Mouse (Mus musculus): ENCODE measurements at regions not wholly inside any gene's neighbourhood (a gene's known extent, or its start where the extent isn't known, plus 50 kb on each side); places are given as distances from the start of the nearest gene placed in this dataset.

DNA sequence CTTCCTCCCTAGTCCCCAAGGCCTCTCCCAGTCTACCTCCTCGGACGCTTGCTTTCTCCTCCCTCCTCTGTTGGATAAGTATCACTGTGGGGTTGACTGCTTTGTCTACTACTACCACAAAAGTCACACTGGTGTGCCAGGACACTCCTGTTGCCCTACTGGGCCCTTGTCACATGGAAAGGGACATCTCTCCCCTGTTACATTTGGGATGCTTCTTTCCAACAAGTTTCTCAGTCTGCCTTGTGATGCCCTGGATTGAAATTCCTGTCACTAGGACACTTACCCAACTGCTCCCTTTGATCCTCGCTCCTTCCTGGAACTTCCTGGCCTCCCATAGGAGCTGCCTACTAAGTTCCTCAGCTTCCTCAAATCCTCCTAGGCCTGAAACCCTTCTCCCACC lies 501.9 kb upstream of the Nox3 start:
- DNase-seq (ENCODE audit: low spot score), result no peak

DNA sequence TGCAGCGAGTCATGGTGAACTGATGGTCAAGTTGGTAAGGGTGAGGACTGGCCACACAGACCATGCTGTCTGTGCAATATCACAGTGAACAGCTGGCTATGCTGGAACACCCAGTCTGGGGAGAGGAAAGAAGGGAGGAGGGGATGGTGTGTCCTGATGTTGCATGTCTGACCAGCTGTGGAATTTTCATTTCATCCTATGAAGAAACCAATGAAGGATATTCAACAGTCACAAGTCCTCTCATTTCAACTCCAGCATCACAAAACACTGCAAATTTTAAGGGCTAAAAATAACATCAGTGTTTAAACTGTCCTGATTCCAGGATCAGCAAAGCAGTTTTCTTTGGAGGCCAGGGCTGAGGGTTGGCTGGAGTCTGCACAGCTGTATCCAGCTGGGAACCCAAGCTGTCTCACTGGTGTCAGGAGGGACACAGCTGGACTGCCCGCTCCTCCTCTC lies 503.7 kb upstream of the Nox3 start:
- DNase-seq (ENCODE audit: low spot score), result no peak

DNA sequence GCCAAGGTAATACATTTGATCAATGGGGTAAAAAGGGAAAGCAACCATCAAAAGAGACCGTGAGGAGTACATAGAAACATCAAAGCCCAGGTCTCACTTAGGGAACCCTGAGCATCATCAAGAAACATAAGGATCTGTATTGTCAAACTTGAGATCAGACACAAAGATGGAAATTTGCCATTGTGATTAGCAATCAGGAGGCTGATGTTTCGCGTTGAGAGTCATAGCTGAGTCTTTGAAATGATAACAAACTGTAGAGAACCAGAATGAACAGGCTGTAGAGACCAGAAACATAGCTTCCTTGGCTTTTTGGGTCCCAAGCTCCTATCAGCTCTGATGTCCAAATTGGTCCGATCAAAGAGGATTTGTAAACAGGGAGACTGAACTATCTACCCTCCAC lies 505.2 kb upstream of the Nox3 start:
- DNase-seq (ENCODE audit: low spot score), result no peak

- DNase-seq (ENCODE audit: low spot score), result no peak
Observed at GRCm38 (mm10) chr17:4208142-4208925, 512.3 kb upstream of the Nox3 start.

GRCm38 (mm10) chr17:4209650-4210049 lies 513.6 kb upstream of the Nox3 start:
- DNase-seq (ENCODE audit: low spot score), result no peak

DNA sequence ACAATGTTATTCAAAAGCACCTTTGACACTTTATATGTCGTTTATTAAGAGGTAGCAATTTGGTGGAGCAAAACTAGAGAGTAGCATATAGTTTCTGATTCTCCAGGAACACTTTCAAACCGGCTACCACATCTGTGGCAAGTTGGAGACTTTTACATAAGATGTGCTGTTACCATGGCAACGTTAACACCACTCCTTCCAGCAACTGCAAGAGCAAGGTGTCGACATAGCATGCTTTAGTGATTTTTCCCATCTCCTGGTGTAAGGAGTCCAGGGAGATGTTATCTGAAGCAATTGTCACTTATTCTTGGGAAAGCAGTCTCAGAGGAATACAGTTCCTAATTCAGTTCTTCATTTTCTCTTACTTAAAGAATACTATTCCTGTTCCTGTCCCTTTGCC lies 516.5 kb upstream of the Nox3 start:
- no peak for DNase-seq (ENCODE audit: low spot score)

DNA sequence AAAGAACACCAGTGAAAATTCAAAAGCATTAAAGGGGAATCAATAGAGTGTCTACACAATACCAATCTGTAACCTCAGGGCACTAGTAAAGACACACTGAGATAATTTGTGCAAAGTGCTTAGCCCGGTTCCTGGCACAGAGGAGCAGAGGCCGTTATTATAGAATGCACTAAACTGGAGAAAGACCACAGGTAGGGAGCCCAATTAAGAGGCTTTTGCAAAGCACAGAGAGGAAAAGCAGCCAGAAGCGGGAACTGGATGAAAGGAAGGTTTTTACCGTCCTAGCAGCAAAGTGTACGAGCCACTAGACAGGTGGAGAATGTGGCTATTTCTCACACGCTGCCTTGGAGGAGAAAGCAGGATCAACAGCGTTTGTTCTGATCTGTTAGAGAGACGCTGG lies 518.9 kb upstream of the Nox3 start:
- no peak for DNase-seq (ENCODE audit: low spot score)

DNA sequence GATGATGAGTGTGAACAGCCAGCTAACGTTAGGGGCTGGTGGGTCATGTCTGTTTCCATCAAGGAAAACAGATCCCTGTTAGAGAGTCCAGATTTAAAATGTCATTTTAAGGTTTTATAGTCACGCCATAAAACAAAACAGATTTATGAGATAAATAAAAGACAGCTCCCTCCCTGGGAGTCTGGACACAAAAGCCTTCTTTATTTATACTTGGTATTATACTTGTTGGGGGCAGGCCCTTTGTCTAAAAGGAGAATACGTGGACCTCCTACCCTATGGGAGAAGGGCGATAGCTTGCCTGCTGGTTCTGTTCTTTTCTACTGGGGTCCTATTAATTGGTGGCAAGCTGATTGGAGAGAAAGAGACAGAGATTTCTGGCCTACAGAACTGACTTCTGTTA lies 520.1 kb upstream of the Nox3 start:
- DNase-seq (ENCODE audit: low spot score), result no peak

DNA sequence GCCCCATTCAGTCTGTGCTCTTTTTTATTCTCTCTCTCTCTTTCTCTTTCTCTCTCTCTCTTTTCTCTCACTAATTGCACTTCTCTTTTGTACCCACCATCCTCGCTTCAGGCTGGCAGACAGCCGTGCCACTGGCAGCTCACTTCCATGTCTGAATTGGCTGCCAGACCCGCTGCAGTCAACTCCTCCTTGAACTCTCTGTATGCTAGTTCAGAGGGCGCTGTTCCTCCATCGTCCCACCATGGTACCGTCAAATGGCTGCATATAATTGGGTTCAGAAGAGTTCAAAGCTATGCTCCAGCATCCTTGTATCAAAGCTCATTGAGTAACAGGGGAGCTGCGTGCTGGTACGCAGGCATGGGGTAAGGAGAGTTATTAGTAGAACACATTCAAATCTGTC lies 520.7 kb upstream of the Nox3 start:
- no peak for DNase-seq (ENCODE audit: low spot score)

GRCm38 (mm10) chr17:4220661-4221360 lies 524.8 kb upstream of the Nox3 start:
- DNase-seq (ENCODE audit: low spot score), result no peak

DNA sequence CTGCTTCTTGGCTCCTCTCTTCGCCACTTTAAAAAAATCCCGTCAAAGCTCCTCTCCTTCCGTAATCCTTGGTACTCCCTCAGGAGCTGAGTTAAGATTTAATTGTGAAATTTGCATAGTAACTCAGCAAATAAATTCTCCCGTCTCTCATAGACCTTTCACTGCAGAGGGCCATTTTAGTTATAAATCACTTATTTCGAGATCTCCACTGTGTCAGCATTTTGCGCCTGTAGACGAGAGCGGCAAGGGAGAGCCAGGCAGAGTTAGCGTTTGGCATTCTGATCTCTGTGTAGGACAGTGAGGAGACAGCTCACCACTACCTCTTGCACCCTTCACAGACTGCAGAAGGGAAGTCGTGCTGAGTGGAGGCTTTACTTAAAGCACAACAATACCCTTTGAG lies 531.8 kb upstream of the Nox3 start:
- DNase-seq (ENCODE audit: low spot score), result no peak

- DNase-seq (ENCODE audit: low spot score), result no peak
Observed at GRCm38 (mm10) chr17:4229969-4230368, 533.9 kb upstream of the Nox3 start.

DNA sequence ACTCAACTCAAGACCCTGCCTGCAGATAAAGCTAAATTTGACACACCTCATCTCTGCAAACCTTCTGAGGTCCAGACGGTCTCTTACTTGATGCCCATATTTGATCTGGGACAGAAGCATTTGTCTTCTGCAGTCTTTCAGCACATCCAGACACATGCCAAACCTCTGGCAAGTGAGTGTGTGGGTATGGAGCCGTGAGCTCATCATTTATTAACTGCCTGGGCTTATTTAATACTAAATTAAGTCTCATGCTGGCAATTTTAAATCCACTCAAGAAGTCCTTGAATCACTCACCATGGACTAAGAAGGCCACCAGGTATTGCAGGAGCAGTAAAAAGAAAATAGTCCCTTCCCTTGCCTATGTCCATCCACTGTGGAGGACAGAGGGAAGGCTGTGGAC lies 554.4 kb upstream of the Nox3 start:
- no peak for DNase-seq (ENCODE audit: low spot score)

GRCm38 (mm10) chr17:4265471-4265870 lies 569.4 kb upstream of the Nox3 start:
- no peak for DNase-seq (ENCODE audit: low spot score)

DNA sequence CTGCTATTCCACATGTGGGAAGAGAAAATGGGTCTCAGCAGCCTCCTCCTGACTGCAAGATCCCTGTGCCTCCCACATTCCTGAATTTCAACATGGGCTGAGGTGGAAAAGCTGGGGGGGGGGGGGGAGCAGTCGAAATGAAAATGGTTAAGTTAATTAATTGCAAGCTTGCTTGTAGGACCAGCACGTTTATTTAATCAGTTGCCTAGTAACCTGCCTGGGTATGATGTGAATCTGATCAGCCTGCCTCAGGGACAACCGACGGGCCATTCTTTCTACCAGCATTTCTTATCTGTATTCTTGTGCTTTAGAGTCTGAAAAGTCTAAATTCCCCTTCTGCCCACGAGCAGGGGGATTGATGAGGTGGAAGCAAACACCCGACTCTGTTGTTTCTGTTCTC lies 569.9 kb upstream of the Nox3 start:
- no peak for DNase-seq (ENCODE audit: low spot score)

GRCm38 (mm10) chr17:4266487-4266886 lies 570.4 kb upstream of the Nox3 start:
- DNase-seq (ENCODE audit: low spot score), result no peak

GRCm38 (mm10) chr17:4268380-4268779 lies 572.3 kb upstream of the Nox3 start:
- no peak for DNase-seq (ENCODE audit: low spot score)

DNA sequence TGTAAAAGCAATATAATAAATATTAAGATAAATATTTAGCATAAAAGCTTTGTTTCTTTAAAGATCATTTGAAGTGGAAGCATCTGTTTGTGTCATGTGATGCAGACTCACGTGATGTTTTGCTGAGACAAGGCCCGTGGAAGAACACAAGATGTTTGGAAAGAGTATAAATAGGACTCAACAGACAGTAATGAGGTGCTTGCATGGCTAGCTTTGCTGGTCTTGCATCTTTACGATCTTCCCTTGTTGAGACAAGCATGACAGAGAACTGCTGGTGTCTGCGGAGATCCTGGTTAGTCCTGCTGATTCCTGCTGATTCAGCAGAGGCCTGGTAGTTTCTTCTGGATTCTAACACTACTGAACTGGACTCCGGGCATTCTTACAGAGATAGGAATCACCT lies 576.4 kb upstream of the Nox3 start:
- no peak for DNase-seq (ENCODE audit: low spot score)

GRCm38 (mm10) chr17:4276722-4277121 lies 580.7 kb upstream of the Nox3 start:
- DNase-seq (ENCODE audit: low spot score), result peak; percentile 7

DNA sequence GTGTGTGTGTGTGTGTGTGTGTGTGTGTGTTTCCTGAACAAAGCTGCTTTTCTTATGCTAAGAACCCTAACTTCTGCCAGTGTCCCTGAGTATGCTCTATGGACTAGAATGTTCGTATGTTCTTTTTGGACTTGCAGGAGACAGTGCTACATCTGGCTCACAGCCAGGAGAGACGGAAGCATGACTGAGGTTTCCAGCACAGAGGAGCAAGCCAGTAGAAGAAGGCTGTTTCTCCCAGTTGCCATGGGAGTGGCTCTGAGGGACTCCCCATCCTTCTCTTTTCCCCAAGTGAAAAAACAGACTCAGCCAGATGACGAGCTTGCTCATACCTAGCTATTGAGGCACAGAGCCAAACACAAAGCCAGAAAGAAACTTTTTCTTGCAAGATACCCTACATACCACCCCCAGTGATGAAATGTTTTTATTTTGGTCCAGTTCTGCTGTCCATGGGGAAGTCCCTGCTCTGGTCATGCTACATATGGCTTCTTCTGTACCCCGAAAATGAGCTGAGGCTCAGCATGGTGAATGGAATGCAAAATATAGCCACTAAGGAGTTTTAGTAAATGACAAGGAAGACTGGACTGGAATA lies 582.3 kb upstream of the Nox3 start:
- no peak for DNase-seq (ENCODE audit: low spot score)

- DNase-seq (ENCODE audit: low spot score), result no peak
Observed at GRCm38 (mm10) chr17:4281451-4281850, 585.4 kb upstream of the Nox3 start.

DNA sequence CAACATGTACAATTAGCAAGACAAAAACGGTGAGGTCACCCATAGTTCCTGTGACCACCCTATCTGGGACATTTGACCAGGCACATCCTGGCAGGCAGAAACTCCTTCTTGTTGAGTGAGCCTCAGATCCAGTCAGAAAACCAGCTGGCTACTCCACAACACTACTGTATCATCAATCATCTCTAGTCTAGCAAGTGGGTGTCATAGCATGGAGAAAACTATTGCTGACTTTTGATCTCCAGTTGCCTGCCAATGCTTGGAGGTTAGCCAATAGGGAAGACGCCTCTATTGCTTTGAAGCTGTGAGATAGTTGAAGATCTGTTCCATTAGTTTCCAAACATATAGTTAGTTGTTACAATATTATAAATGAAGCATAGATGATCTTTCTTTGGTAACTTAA lies 595.4 kb upstream of the Nox3 start:
- DNase-seq (ENCODE audit: low spot score), result no peak
